Mouse (Mus musculus): ENCODE data around the gene Actbl2. TPM values are rescaled to one million over a fixed set of nuclear protein-coding genes. Genes with fewer than 3 reads are reported as not detected.
A peak's percentile ranks its signal among the peaks of the same experiment; 100 is the strongest.

The Actbl2 gene
- polyA plus RNA-seq, 1 experiment: not detected

- no peak overlapping the region for H3ac ChIP-seq (ENCODE audit: control insufficient read depth, insufficient read length)
- no peak overlapping the region for H3K4me2 ChIP-seq (ENCODE audit: low read depth)
- H3K4me3 ChIP-seq: no peak overlapping the region
- TF ChIP-seq CEBPB (IDR thresholded peaks at IDR 0.05; ENCODE audit: insufficient read depth, poor library complexity, severe bottlenecking) (peak; percentile 98), TCF12 (IDR thresholded peaks at IDR 0.05; ENCODE audit: insufficient read depth, poor library complexity, severe bottlenecking) (peak; percentile 65), USF1 (IDR thresholded peaks at IDR 0.05; ENCODE audit: low read depth) (no peak), POLR2A (IDR thresholded peaks at IDR 0.05; ENCODE audit: insufficient read length, low read depth) (no peak), REST (IDR thresholded peaks at IDR 0.05; ENCODE audit: insufficient read depth, insufficient read length) (no peak), SRF (IDR thresholded peaks at IDR 0.05; ENCODE audit: control insufficient read depth, insufficient read length, low read depth) (no peak), E2F4 (IDR thresholded peaks at IDR 0.05; ENCODE audit: insufficient read depth) (no peak), TCF3 (IDR thresholded peaks at IDR 0.05; ENCODE audit: insufficient read length, low read depth) (peak; percentile 39), POLR2AphosphoS2 (IDR thresholded peaks at IDR 0.05; ENCODE audit: insufficient read length, low read depth) (no peak), MYOD1 (IDR thresholded peaks at IDR 0.05; ENCODE audit: control insufficient read depth in 1 of 3, insufficient read length in 2 of 3, low read depth in 2 of 3) (peak in 2 of 3 experiments; percentile 95 to 97), MAX (IDR thresholded peaks at IDR 0.05; ENCODE audit: low read depth) (no peak), MYOG (IDR thresholded peaks at IDR 0.05; ENCODE audit: control insufficient read depth in 1 of 3, insufficient read depth in 1 of 3, insufficient read length in 2 of 3, low read depth in 2 of 3) (peak in 2 of 3 experiments; percentile 81 to 89)
- no peaks in the 10 kb centered on the region for H3K79me2 ChIP-seq (ENCODE audit: control insufficient read depth, insufficient read depth)
- no peaks in the 10 kb centered on the region for H3K27me3 ChIP-seq (ENCODE audit: control insufficient read depth, insufficient read depth, insufficient read length)
- no peaks in the 10 kb centered on the region for H3K36me3 ChIP-seq (ENCODE audit: control insufficient read depth, insufficient read depth)
Observed at GRCm38 (mm10) chr13:111233356-111233755, 21.5 kb upstream of the Actbl2 start.

- Histone ChIP-seq H3ac (ENCODE audit: control insufficient read depth, insufficient read length) (no peak overlapping the region), H3K27me3 (ENCODE audit: control insufficient read depth, insufficient read depth, insufficient read length) (no peaks in the 10 kb centered on the region), H3K79me2 (ENCODE audit: control insufficient read depth, insufficient read depth) (no peaks in the 10 kb centered on the region), H3K36me3 (ENCODE audit: control insufficient read depth, insufficient read depth) (no peaks in the 10 kb centered on the region), H3K4me2 (ENCODE audit: low read depth) (no peak overlapping the region), H3K4me3 (no peak overlapping the region)
- 0 out of 2 replicates have a peak, but pooled peaks have one; percentile 4 for TF ChIP-seq CEBPB (IDR thresholded peaks at IDR 0.05; ENCODE audit: insufficient read depth, poor library complexity, severe bottlenecking)
- TF ChIP-seq MAX (IDR thresholded peaks at IDR 0.05; ENCODE audit: low read depth): no peak
- no peak for TF ChIP-seq TCF3 (IDR thresholded peaks at IDR 0.05; ENCODE audit: insufficient read length, low read depth)
- TF ChIP-seq E2F4 (IDR thresholded peaks at IDR 0.05; ENCODE audit: insufficient read depth): no peak
- no peak for TF ChIP-seq SRF (IDR thresholded peaks at IDR 0.05; ENCODE audit: control insufficient read depth, insufficient read length, low read depth)
Observed at GRCm38 (mm10) chr13:111234573-111234972, 20.2 kb upstream of the Actbl2 start.

- Histone ChIP-seq H3K36me3 (ENCODE audit: control insufficient read depth, insufficient read depth) (no peaks in the 10 kb centered on the region), H3ac (ENCODE audit: control insufficient read depth, insufficient read length) (no peak overlapping the region), H3K4me2 (ENCODE audit: low read depth) (no peak overlapping the region), H3K27me3 (ENCODE audit: control insufficient read depth, insufficient read depth, insufficient read length) (no peaks in the 10 kb centered on the region), H3K4me3 (no peak overlapping the region), H3K79me2 (ENCODE audit: control insufficient read depth, insufficient read depth) (no peaks in the 10 kb centered on the region)
- no peak for TF ChIP-seq POLR2AphosphoS2 (IDR thresholded peaks at IDR 0.05; ENCODE audit: insufficient read length, low read depth)
- TF ChIP-seq POLR2A (IDR thresholded peaks at IDR 0.05; ENCODE audit: insufficient read length, low read depth): no peak
- TF ChIP-seq SRF (IDR thresholded peaks at IDR 0.05; ENCODE audit: control insufficient read depth, insufficient read length, low read depth): no peak
- TF ChIP-seq CEBPB (IDR thresholded peaks at IDR 0.05; ENCODE audit: insufficient read depth, poor library complexity, severe bottlenecking): no peak
- no peak for TF ChIP-seq MYOD1 (IDR thresholded peaks at IDR 0.05; ENCODE audit: control insufficient read depth in 1 of 3, insufficient read length in 2 of 3, low read depth in 2 of 3)
- TF ChIP-seq USF1 (IDR thresholded peaks at IDR 0.05; ENCODE audit: low read depth): no peak
- no peak for TF ChIP-seq TCF12 (IDR thresholded peaks at IDR 0.05; ENCODE audit: insufficient read depth, poor library complexity, severe bottlenecking)
- no peak for TF ChIP-seq MYOG (IDR thresholded peaks at IDR 0.05; ENCODE audit: control insufficient read depth in 1 of 3, insufficient read depth in 1 of 3, insufficient read length in 2 of 3, low read depth in 2 of 3)
- no peak for TF ChIP-seq REST (IDR thresholded peaks at IDR 0.05; ENCODE audit: insufficient read depth, insufficient read length)
- TF ChIP-seq E2F4 (IDR thresholded peaks at IDR 0.05; ENCODE audit: insufficient read depth): no peak
- no peak for TF ChIP-seq MAX (IDR thresholded peaks at IDR 0.05; ENCODE audit: low read depth)
- TF ChIP-seq TCF3 (IDR thresholded peaks at IDR 0.05; ENCODE audit: insufficient read length, low read depth): no peak
Observed at GRCm38 (mm10) chr13:111235719-111236166, 19.1 kb upstream of the Actbl2 start.

DNA sequence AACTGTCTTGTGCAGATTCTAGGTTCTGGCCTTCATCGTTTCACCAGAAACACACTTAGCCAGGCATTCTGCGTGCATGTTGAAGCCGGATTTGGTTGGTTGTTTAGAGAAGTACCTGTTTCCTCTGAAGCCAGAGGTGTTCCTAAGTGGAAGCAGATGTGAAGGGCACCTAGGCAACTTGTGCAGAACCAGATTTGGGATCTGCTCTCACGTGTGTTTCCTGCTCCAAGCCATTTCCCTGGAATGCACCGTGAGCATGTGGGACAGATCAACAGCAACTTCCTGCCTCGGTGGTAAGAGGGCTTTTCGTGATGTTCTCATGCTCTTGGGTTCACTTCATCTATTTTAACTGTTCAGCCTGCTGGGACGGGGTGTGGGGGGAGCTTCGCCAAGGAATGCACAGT is 18.4 kb upstream of the Actbl2 start:
- Histone ChIP-seq H3K27me3 (ENCODE audit: control insufficient read depth, insufficient read depth, insufficient read length) (no peaks in the 10 kb centered on the region), H3ac (ENCODE audit: control insufficient read depth, insufficient read length) (no peak overlapping the region), H3K4me2 (ENCODE audit: low read depth) (no peak overlapping the region), H3K79me2 (ENCODE audit: control insufficient read depth, insufficient read depth) (no peaks in the 10 kb centered on the region), H3K36me3 (ENCODE audit: control insufficient read depth, insufficient read depth) (no peaks in the 10 kb centered on the region), H3K4me3 (no peak overlapping the region)
- TF ChIP-seq MYOD1 (IDR thresholded peaks at IDR 0.05; ENCODE audit: control insufficient read depth in 1 of 3, insufficient read length in 2 of 3, low read depth in 2 of 3): no peak
- TF ChIP-seq E2F4 (IDR thresholded peaks at IDR 0.05; ENCODE audit: insufficient read depth): no peak
- no peak for TF ChIP-seq USF1 (IDR thresholded peaks at IDR 0.05; ENCODE audit: low read depth)
- TF ChIP-seq MAX (IDR thresholded peaks at IDR 0.05; ENCODE audit: low read depth): no peak
- TF ChIP-seq CEBPB (IDR thresholded peaks at IDR 0.05; ENCODE audit: insufficient read depth, poor library complexity, severe bottlenecking): no peak
- no peak for TF ChIP-seq MYOG (IDR thresholded peaks at IDR 0.05; ENCODE audit: control insufficient read depth in 1 of 3, insufficient read depth in 1 of 3, insufficient read length in 2 of 3, low read depth in 2 of 3)

DNA sequence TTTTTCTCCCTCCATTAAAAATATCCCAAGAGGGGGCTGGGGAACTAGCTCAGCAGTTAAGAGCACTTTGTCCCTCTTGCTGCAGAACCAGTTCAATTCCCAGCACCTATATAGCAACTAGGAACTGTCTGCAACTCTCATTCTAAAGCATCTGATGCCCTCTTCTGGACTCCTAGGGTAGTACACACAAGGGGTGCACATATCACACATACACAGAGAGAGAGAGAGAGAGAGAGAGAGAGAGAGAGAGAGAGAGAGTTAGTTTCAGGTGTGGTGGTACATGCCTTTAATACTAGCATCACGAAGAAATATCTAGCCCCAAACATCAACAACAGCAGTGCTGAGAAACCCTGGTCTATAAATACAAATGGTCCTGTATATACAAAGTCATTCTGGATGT is 17.5 kb upstream of the Actbl2 start:
- Histone ChIP-seq H3ac (ENCODE audit: control insufficient read depth, insufficient read length) (no peak overlapping the region), H3K4me3 (no peak overlapping the region), H3K79me2 (ENCODE audit: control insufficient read depth, insufficient read depth) (no peaks in the 10 kb centered on the region), H3K27me3 (ENCODE audit: control insufficient read depth, insufficient read depth, insufficient read length) (no peaks in the 10 kb centered on the region), H3K36me3 (ENCODE audit: control insufficient read depth, insufficient read depth) (no peaks in the 10 kb centered on the region), H3K4me2 (ENCODE audit: low read depth) (no peak overlapping the region)
- TF ChIP-seq MYOG (IDR thresholded peaks at IDR 0.05; ENCODE audit: control insufficient read depth in 1 of 3, insufficient read depth in 1 of 3, insufficient read length in 2 of 3, low read depth in 2 of 3) (no peak), SRF (IDR thresholded peaks at IDR 0.05; ENCODE audit: control insufficient read depth, insufficient read length, low read depth) (no peak), USF1 (IDR thresholded peaks at IDR 0.05; ENCODE audit: low read depth) (no peak), MYOD1 (IDR thresholded peaks at IDR 0.05; ENCODE audit: control insufficient read depth in 1 of 3, insufficient read length in 2 of 3, low read depth in 2 of 3) (no peak), CEBPB (IDR thresholded peaks at IDR 0.05; ENCODE audit: insufficient read depth, poor library complexity, severe bottlenecking) (no peak)
